Mouse (Mus musculus): ENCODE data around the gene Kcnip2.

Kcnip2 gene

GRCm38 (mm10) chr19:45815831-45816405 lies at the start of gene Kcnip2:
Gene Kcnip2, minus strand, starts transcription at chr19:45816061.
- peak; percentile 31 for DNase-seq (ENCODE audit: low spot score)

- DNase-seq (ENCODE audit: low spot score) = no peak
Observed at GRCm38 (mm10) chr19:45855284-45855920, 39.5 kb upstream of the Kcnip2 start.

GRCm38 (mm10) chr19:45854521-45854920 lies 38.7 kb upstream of the Kcnip2 start:
- DNase-seq (ENCODE audit: low spot score) = peak; percentile 28

- no peak for DNase-seq (ENCODE audit: low spot score)
Observed at GRCm38 (mm10) chr19:45847733-45848093, 31.9 kb upstream of the Kcnip2 start.

- peak; percentile 41 for DNase-seq (ENCODE audit: low spot score)
Observed at GRCm38 (mm10) chr19:45847016-45847732, 31.3 kb upstream of the Kcnip2 start.

- DNase-seq (ENCODE audit: low spot score) = no peak
Observed at GRCm38 (mm10) chr19:45844209-45844608, 28.3 kb upstream of the Kcnip2 start.

- DNase-seq (ENCODE audit: low spot score) = peak; percentile 57
Observed at GRCm38 (mm10) chr19:45843424-45843823, 27.6 kb upstream of the Kcnip2 start.

- DNase-seq (ENCODE audit: low spot score) = peak; percentile 48
Observed at GRCm38 (mm10) chr19:45837050-45837994, 21.5 kb upstream of the Kcnip2 start.

GRCm38 (mm10) chr19:45835490-45835889 lies 19.6 kb upstream of the Kcnip2 start:
- DNase-seq (ENCODE audit: low spot score) = no peak

GRCm38 (mm10) chr19:45833665-45834064 lies 17.8 kb upstream of the Kcnip2 start:
- no peak for DNase-seq (ENCODE audit: low spot score)

GRCm38 (mm10) chr19:45830679-45831078 lies 14.8 kb upstream of the Kcnip2 start:
- DNase-seq (ENCODE audit: low spot score) = no peak

- DNase-seq (ENCODE audit: low spot score) = no peak
Observed at GRCm38 (mm10) chr19:45827736-45828135, 11.9 kb upstream of the Kcnip2 start.

GRCm38 (mm10) chr19:45827125-45827524 lies 11.3 kb upstream of the Kcnip2 start:
- no peak for DNase-seq (ENCODE audit: low spot score)

GRCm38 (mm10) chr19:45826146-45826545 lies 10.3 kb upstream of the Kcnip2 start:
- DNase-seq (ENCODE audit: low spot score) = no peak

GRCm38 (mm10) chr19:45821832-45822231 lies 6.0 kb upstream of the Kcnip2 start:
- no peak for DNase-seq (ENCODE audit: low spot score)

GRCm38 (mm10) chr19:45817816-45818490 lies 2.1 kb upstream of the Kcnip2 start:
- no peak for DNase-seq (ENCODE audit: low spot score)

GRCm38 (mm10) chr19:45816727-45817126 lies 866 bp upstream of the Kcnip2 start:
- no peak for DNase-seq (ENCODE audit: low spot score)

GRCm38 (mm10) chr19:45815170-45815569 lies 691 bp downstream of the Kcnip2 start:
- no peak for DNase-seq (ENCODE audit: low spot score)

GRCm38 (mm10) chr19:45813801-45814200 lies 2.1 kb downstream of the Kcnip2 start:
- no peak for DNase-seq (ENCODE audit: low spot score)

- DNase-seq (ENCODE audit: low spot score) = peak; percentile 77
Observed at GRCm38 (mm10) chr19:45813263-45813662, 2.6 kb downstream of the Kcnip2 start.

- DNase-seq (ENCODE audit: low spot score) = no peak
Observed at GRCm38 (mm10) chr19:45812673-45813252, 3.1 kb downstream of the Kcnip2 start.
